Mouse (Mus musculus) R1 (cell line): ENCODE results near the gene Hspg2.

Source experiments
- DNase-seq: peaks from one replicate; pipeline ENCODE4 v3.0.0-alpha.2; 2018; ENCODE audit warnings: low read depth, low spot score

The Hspg2 gene

GRCm38 (mm10) chr4:137461217-137461616 lies 7.4 kb upstream of the Hspg2 start:
- peak; percentile 55 for DNase-seq

- DNase-seq, result no peak
Observed at GRCm38 (mm10) chr4:137461981-137462690, 6.4 kb upstream of the Hspg2 start.

- no peak for DNase-seq
Observed at GRCm38 (mm10) chr4:137465125-137465787, 3.3 kb upstream of the Hspg2 start.

GRCm38 (mm10) chr4:137466991-137467390 lies 1.6 kb upstream of the Hspg2 start:
- DNase-seq, result no peak

DNA sequence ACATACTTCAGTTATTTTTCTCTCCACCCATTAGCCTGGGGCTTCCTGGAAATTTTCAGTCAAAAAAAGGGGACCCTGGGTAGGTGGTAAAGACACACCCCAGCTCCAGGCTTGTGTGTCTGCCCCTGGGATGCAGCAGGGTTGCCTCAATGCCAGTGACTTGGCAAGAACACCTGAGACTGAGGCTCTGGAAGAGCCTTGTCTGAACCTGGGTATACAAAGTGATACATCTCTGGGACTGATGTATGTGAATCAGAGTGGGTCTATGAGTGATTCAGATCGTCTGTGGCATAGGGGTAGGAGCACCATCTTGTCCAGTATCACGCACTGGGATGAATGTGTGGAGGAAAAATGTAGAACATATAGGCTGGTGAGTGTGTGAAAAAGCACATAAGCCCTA lies 1.0 kb upstream of the Hspg2 start:
- DNase-seq, result no peak

- peak; percentile 82 for DNase-seq
Observed at GRCm38 (mm10) chr4:137469081-137469844, 694 bp downstream of the Hspg2 start.

DNA sequence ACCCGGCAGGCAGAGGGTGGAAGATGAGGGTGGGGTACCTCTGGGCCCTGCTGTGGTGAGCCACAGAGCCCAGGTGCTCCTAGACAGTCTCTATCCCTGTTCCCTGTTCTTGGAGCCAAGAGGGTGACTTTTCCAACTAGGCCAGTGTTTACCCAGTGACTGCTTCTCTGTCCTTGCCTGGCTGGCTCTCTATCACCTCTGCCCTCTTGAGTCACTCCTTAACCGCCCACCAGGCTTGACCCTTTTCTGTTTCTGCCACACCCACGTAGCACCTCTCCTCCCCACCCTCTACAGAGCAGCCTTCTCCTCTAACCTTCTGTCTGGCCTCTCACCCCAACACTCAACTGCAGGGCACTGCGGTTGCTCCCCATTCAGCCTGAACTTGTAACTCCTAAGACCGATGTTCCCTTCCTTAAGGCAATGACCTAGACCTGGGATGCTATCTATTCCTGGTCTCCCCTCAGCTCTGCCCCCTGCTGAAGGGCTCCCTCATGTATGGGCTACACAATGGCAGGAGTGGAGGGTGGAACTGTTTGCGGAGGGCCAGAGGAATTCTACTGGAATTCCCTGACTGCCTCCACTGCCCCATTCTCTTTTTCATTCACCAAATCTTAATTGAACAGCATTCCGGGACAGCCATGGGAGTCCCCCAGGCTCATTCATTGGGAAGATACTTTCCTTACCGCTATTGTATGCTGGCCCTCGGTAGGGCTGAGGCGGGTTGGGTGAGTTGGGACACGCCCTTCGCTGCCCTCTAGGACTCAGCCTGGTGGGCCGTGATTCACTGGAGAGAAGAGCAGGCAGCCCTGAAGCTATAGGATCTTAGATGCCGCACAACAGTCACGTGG lies 1.5 kb downstream of the Hspg2 start:
- DNase-seq, result peak; percentile 98

- DNase-seq, result peak; percentile 54
Observed at GRCm38 (mm10) chr4:137470701-137471317, 2.2 kb downstream of the Hspg2 start.

- DNase-seq, result no peak
Observed at GRCm38 (mm10) chr4:137471326-137471725, 2.8 kb downstream of the Hspg2 start.

GRCm38 (mm10) chr4:137473240-137473639 lies 4.7 kb downstream of the Hspg2 start:
- no peak for DNase-seq

GRCm38 (mm10) chr4:137473701-137474388 lies 5.3 kb downstream of the Hspg2 start:
- no peak for DNase-seq

DNA sequence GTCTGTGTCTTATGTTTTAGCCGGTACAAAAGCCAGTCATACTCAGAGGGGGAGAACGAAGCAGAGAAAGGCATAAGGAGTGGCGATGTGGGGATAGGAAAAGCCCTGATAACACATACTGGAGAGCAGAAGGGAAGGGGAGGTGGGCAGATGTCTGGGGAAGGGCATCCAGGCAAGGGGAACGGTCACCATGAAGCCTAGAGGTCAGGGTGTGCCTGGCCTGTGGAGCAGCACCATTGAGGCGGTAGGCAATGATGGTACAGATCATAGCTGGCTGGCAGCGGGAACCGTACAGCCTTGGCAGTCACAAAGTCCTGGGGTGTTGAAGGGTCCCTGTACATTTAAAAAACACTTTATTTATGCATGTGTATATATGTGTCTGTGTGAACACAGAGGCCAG lies 6.1 kb downstream of the Hspg2 start:
- DNase-seq, result no peak

DNA sequence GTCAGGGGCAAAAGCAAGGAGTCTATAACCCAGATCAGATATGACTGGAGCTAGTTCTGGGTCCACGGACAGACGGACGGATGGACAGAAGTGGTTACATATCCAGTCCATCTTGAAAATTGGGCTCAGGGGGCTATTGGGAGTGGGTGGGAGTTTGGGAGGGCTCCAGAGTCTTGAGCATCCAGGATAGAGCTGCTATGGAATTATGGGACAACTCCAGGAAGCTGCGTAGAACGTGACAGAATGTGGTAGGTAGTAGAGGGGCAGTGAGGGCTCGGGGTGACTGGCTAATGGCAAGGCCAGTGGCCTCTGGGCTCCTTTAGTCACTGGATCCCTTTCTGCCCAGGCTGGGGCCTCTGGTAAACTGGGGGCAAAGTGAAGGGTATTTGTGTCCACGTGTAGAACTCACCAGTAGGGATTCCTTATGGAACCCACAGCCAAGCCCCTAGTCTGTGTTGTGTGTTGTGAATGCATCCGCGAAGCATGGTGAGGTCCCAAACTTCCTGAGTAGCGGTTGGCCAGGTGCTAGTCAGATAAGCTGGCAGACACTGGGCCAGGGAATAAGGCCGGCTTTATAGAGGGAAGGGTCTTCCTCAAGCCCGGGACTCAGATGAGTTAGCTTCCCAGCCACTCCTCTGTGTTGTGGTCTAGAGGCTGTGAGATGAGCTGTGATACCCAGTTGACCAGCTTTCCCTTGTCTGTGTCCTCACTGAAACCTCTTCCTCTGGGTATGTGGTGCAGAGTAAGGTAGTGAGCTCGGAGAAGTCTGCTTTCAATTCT lies 6.9 kb downstream of the Hspg2 start:
- DNase-seq, result no peak

DNA sequence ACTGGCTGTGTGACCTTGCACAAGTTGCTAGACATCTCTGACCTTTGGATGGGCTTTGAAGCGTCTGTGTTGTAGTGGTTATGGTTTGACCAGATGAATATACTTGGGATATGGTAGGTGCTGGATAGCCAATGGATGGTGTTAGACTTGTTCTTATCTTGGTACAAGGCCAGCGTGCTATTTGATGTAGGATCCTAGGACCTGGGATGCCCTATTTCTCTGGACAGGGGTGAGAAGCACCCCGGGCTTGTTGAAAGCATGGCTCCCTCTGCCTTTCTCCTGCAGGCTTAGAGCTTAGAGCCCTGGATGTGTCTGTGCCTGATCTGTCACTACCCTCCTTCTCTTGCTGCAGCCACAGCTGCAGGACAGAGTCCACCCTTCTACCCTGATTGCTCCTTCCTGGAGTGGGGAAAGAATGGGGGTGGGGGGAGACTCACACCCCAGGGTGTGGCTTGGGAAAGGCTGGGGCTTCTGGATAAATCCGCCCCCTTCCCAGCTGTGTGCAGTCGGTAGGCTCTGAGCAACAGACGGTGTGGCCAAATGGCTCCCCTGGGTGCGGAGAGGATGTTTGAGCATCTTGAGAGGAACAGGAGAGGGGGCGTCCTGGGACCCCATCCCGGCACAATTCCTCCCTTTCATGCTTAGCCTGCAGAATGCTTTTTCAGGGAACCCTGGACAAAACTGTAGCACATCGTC lies 7.6 kb downstream of the Hspg2 start:
- DNase-seq, result peak; percentile 71

DNA sequence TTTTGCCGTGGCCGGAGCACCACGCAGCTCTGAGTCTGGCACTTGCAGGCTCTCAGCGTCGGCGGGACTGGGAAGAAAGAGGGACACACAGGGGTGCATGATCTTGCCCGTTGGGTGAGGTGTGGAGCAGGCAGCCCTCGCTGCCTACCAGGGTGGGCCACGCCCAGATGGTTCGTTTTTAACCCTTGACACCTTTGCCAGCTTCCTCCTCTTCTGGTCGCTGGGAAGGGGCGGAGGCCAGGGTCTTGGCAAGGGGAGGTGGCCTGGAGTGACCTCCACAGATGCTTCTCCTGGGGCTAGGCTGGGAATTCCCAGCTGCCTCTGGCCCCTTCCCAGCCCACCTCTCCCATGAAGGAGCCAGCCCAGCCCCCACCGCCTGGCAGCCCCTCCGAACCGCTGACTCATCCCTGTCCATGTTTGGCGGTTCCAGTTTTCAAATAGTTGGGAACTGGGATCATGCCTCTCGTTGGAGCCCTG lies 8.2 kb downstream of the Hspg2 start:
- no peak for DNase-seq

DNA sequence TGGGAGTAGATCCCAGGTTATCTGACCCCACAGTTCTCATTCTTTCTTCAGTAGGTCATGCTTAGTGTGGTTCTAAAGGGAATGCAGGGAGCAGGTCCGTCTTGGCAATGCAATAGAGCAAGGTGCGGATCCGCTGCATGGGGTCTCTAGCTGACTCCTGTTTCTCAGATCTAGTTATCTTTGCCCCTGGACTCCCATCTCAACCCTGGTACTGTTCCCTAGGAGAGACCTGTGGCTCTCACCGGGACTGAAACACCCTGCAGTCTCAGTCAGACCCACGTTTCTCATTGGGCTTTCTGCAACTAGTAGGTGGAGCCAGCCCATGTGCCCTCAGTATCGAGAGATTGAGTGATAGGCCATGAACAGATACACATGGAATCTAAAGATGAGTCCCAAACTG lies 9.0 kb downstream of the Hspg2 start:
- DNase-seq, result peak; percentile 51

DNA sequence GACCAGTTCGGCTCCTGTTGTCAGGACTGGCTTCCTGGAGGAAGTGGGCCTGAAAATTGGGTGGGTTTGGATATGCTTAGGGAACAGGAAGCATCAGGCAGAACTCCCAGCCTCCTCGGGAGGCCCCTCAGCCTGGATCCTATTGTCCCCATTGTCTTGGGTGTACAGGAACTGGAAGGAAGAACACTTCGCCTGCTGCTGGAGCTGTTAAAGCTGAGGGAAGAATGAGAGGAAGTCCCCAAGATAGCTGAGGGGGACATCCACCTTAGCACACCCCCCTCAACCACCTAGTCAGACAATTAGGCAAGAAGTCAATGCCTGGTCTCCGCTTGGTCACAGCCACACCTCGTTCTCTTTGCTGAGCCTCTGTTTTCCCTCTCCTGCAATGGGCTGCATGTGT lies 9.7 kb downstream of the Hspg2 start:
- peak; percentile 72 for DNase-seq

- DNase-seq, result peak; percentile 95
Observed at GRCm38 (mm10) chr4:137479757-137480156, 11.2 kb downstream of the Hspg2 start.
